Mouse (Mus musculus) stomach, postnatal 0 days (tissue): ENCODE data around the gene Fam124b.

Experiments used
- CTCF ChIP-seq: IDR thresholded peaks from 2 replicates; pipeline ENCODE4 v1.5.1; 2016; ENCODE audit warnings: antibody characterized with exemption, low read depth, mild to moderate bottlenecking, moderate library complexity
- EP300 ChIP-seq: optimal IDR thresholded peaks from 2 replicates; pipeline ENCODE3; 2016; ENCODE audit warnings: antibody characterized with exemption

DNA sequence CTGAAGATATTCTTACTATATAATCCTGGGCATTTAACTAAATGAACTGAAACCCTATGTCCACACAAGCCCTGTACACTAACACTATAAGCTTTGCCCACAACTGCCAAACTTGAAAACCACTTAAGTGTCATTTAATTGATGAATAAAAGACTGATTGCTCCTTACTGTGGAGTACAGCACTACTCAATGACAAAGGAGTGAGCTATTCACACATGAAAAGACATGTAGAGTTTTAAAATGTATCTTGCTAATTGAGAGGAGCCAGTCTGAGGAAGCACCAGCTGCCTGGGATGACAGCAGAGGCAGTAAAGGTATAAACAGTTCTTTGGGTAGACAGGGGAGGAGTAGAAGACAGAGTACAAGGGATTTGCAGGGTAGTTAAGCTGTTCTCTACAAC is 35.0 kb upstream of the Fam124b start:
- no peak for TF ChIP-seq CTCF
- TF ChIP-seq EP300 = no peak
